Mouse (Mus musculus) spleen, adult 2 months (tissue): ENCODE data around the gene Stard5. TPM values are rescaled to one million over a fixed set of nuclear protein-coding genes. Genes with fewer than 3 reads are reported as not detected.

Experiments
- DNase-seq, 2 experiments: peaks; one replicate each; pipeline versions ENCODE4 v3.0.0 to v3.0.0-alpha.2; 2012 to 2021; ENCODE audit warnings: low spot score in 2 of 2, low read depth in 1 of 2
- H3K27ac ChIP-seq: fragments of 200-500 bp; 2 replicates; pipeline ENCODE4 v1.5.1; 2012; ENCODE audit warnings: low read length, inconsistent platforms; ENCODE audit not compliant: insufficient read depth
- H3K27me3 ChIP-seq: fragments of 200-500 bp; 2 replicates; pipeline ENCODE4 v1.6.1; 2012; ENCODE audit warnings: mild to moderate bottlenecking, moderate library complexity, low read length, inconsistent platforms; ENCODE audit not compliant: control insufficient read depth, insufficient read depth
- H3K36me3 ChIP-seq: fragments of 200-500 bp; 2 replicates; pipeline ENCODE4 v1.6.1; 2012; ENCODE audit warnings: mild to moderate bottlenecking, low read length, inconsistent platforms; ENCODE audit not compliant: control insufficient read depth, insufficient read depth
- H3K4me1 ChIP-seq: fragments of 200-500 bp; 2 replicates; pipeline ENCODE4 v1.6.1; 2011; ENCODE audit warnings: inconsistent platforms; ENCODE audit not compliant: control insufficient read depth, insufficient read depth, insufficient read length
- H3K4me3 ChIP-seq: fragments of 200-500 bp; 2 replicates; pipeline ENCODE4 v1.5.1; 2011; ENCODE audit warnings: mild to moderate bottlenecking, inconsistent platforms; ENCODE audit not compliant: insufficient read depth, insufficient read length; ENCODE audit errors: extremely low read depth
- CTCF ChIP-seq: fragments of 200-500 bp; IDR thresholded peaks from 2 replicates; pipeline ENCODE4 v1.5.1; 2011; ENCODE audit warnings: mild to moderate bottlenecking, inconsistent platforms; ENCODE audit not compliant: insufficient read depth, insufficient read length, insufficient replicate concordance; ENCODE audit errors: extremely low read depth
- POLR2A ChIP-seq: fragments of 200-500 bp; IDR thresholded peaks from 2 replicates; pipeline ENCODE4 v1.6.1; 2011; ENCODE audit warnings: low read depth, low read length, inconsistent platforms
- WGBS: fragments of 180-500 bp; shearing (Covaris S2); methylation state at CpG from one replicate; pipeline ENCODE4 v1.1.7; 2018; 5-methylcytosine and 5-hydroxymethylcytosine counted together
- polyA plus RNA-seq: library from polyadenylated mRNA; depleted of rRNA; stranded (reverse); fragments of >200 nt; gene quantifications from 2 replicates; pipeline ENCODE4 v1.2.3, GENCODE M21; 2012

Gene Stard5
- polyA plus RNA-seq, 1 experiment = 18.4 TPM

GRCm38 (mm10) chr7:83654196-83654595, 22.4 kb downstream of the Stard5 start:
- Histone ChIP-seq H3K27ac (peak overlapping the region; percentile 96), H3K27me3 (no peaks in the 10 kb centered on the region), H3K36me3 (peaks cover 30% of the 10 kb centered on the region), H3K4me3 (peak overlapping the region; percentile 87), H3K4me1 (peaks cover 25% of the 10 kb centered on the region)
- no peak for DNase-seq
- no peak for TF ChIP-seq POLR2A
- TF ChIP-seq CTCF = no peak
- WGBS = 12% methylated on average over 2 of the region's 2 CpGs

- H3K36me3 ChIP-seq = peaks cover 22% of the 10 kb centered on the region
- peak; percentile 71 to 85 for DNase-seq
- H3K27ac ChIP-seq = peak overlapping the region; percentile 99
- WGBS = 3% methylated on average over 5 of the region's 5 CpGs
- no peaks in the 10 kb centered on the region for H3K27me3 ChIP-seq
- TF ChIP-seq POLR2A (peak; percentile 97), CTCF (no peak)
- H3K4me1 ChIP-seq = peaks cover 19% of the 10 kb centered on the region
- peak overlapping the region; percentile 87 for H3K4me3 ChIP-seq
These were observed 23.3 kb downstream of the Stard5 start for GRCm38 (mm10) chr7:83654938-83655630.

GRCm38 (mm10) chr7:83658716-83659115, 27.0 kb downstream of the Stard5 start:
- DNase-seq = no peak
- H3K27ac ChIP-seq = peak overlapping the region; percentile 96

GRCm38 (mm10) chr7:83659159-83660065, 27.7 kb downstream of the Stard5 start:
- H3K4me3 ChIP-seq = peak overlapping the region; percentile 27
- peaks cover 23% of the 10 kb centered on the region for H3K4me1 ChIP-seq
- 27% methylated on average over 9 of the region's 9 CpGs for WGBS
- H3K27me3 ChIP-seq = no peaks in the 10 kb centered on the region
- TF ChIP-seq POLR2A (no peak; the same call in 1 of the 2 replicates), CTCF (no peak)
- H3K36me3 ChIP-seq = no peaks in the 10 kb centered on the region
- H3K27ac ChIP-seq = peak overlapping the region; percentile 96
- peak; percentile 70 to 74 for DNase-seq

More at GRCm38 (mm10) chr7:83658716-83659115, 27.0 kb downstream of the Stard5 start:
- Histone ChIP-seq H3K36me3 (no peaks in the 10 kb centered on the region), H3K4me3 (peak overlapping the region; percentile 28; the same call in 1 of the 2 replicates), H3K4me1 (peaks cover 23% of the 10 kb centered on the region), H3K27me3 (no peaks in the 10 kb centered on the region)
- 24% methylated on average over 1 of the region's 1 CpGs for WGBS
- TF ChIP-seq POLR2A (no peak), CTCF (no peak)

GRCm38 (mm10) chr7:83660273-83660691, 28.5 kb downstream of the Stard5 start:
- Histone ChIP-seq H3K4me3 (peak overlapping the region; percentile 37; the same call in 1 of the 2 replicates), H3K27ac (peak overlapping the region; percentile 96), H3K27me3 (no peaks in the 10 kb centered on the region), H3K36me3 (no peaks in the 10 kb centered on the region), H3K4me1 (peaks cover 23% of the 10 kb centered on the region)
- DNase-seq = peak; percentile 57 to 69
- WGBS = 51% methylated on average over 11 of the region's 11 CpGs
- TF ChIP-seq POLR2A (no peak), CTCF (no peak)

GRCm38 (mm10) chr7:83661031-83661430, 29.3 kb downstream of the Stard5 start:
- DNase-seq = peak in 1 of 2 experiments; percentile 74
- peak overlapping the region; percentile 96 for H3K27ac ChIP-seq
- H3K4me3 ChIP-seq = peak overlapping the region; percentile 37; the same call in 1 of the 2 replicates
- no peaks in the 10 kb centered on the region for H3K27me3 ChIP-seq
- no peaks in the 10 kb centered on the region for H3K36me3 ChIP-seq
- H3K4me1 ChIP-seq = peaks cover 22% of the 10 kb centered on the region
- TF ChIP-seq POLR2A (no peak; the same call in 1 of the 2 replicates), CTCF (no peak)
- WGBS = 28% methylated on average over 10 of the region's 10 CpGs
